Mouse (Mus musculus): ENCODE data around the gene Ninj2. TPM values are rescaled to one million over a fixed set of nuclear protein-coding genes. Genes with fewer than 3 reads are reported as not detected.

The Ninj2 gene
- polyA plus RNA-seq, 1 experiment from 2014 or later = not detected

- no peak overlapping the region for H3K4me3 ChIP-seq
- ATAC-seq (ENCODE audit: low FRiP score, low read depth) = no peak
- no peak overlapping the region for H3K27ac ChIP-seq (replicated peaks)
- H3K27me3 ChIP-seq = no peaks in the 10 kb centered on the region
- 83% methylated on average over 8 of the region's 8 CpGs for WGBS
- H3K4me2 ChIP-seq = no peak overlapping the region
- H3K9ac ChIP-seq = no peak overlapping the region
- H3K36me3 ChIP-seq = no peaks in the 10 kb centered on the region
- H3K9me3 ChIP-seq = no peaks in the 10 kb centered on the region
- no peaks in the 10 kb centered on the region for H3K4me1 ChIP-seq (replicated peaks)
These were observed 79.3 kb downstream of the Ninj2 start for GRCm38 (mm10) chr6:120172294-120173017.

GRCm38 (mm10) chr6:120174028-120174601, 81.0 kb downstream of the Ninj2 start:
- WGBS = 76% methylated on average over 6 of the region's 6 CpGs
- H3K4me2 ChIP-seq = no peak overlapping the region
- H3K9ac ChIP-seq = no peak overlapping the region
- no peak overlapping the region for H3K4me3 ChIP-seq
- H3K27ac ChIP-seq (replicated peaks) = no peak overlapping the region
- H3K9me3 ChIP-seq = no peaks in the 10 kb centered on the region
- ATAC-seq (ENCODE audit: low FRiP score, low read depth) = no peak
- H3K4me1 ChIP-seq (replicated peaks) = no peaks in the 10 kb centered on the region
- no peaks in the 10 kb centered on the region for H3K27me3 ChIP-seq
- H3K36me3 ChIP-seq = no peaks in the 10 kb centered on the region

DNA sequence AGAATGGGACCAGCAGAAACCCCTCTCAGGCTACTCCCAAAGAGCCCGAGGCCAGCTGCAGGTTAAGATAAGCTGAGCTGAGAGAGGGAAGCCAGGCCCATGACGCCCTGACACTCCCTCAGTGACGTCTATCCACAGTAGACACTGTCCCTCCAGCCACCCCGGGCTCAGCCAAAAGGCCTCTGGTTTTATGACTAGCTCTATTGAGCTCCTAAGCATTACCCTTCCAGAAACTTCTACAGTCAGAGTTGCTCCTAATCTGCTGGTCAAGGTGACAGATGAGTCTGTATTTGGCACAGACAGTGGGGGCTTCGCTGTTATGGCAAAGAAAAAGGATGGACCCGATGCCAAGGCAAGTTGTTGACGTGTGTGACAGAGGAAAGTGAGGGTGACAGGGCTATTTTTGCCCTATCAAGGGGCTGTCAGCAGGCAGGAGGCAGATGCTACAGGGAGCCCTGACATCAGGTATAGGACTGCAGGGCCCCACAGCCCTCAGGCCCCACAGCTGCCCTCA, 81.5 kb downstream of the Ninj2 start:
- Histone ChIP-seq H3K27me3 (no peaks in the 10 kb centered on the region), H3K9ac (no peak overlapping the region), H3K4me2 (no peak overlapping the region), H3K27ac (replicated peaks) (no peak overlapping the region), H3K4me1 (replicated peaks) (no peaks in the 10 kb centered on the region), H3K4me3 (no peak overlapping the region), H3K9me3 (no peaks in the 10 kb centered on the region), H3K36me3 (no peaks in the 10 kb centered on the region)
- WGBS = 75% methylated on average over 7 of the region's 7 CpGs
- no peak for ATAC-seq (ENCODE audit: low FRiP score, low read depth)

DNA sequence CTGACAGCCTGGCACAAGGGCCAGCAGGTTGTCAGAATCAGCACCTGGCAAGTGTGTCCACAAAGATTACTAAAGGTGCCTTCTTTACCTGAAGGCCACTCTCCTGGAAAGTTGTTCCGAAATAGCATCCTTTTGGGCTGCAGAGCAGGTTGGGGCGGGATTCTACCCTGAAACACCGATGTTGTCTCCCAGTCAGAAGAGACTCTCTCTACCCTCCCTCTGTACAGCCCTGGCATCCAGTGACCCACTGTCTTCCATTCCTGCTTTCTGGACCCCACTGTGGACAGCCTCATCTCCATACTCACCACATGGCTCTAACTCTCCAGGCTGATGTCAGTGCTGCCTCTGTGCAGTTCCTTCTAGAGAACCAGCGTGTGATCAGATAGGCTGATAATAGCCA, 82.5 kb downstream of the Ninj2 start:
- Histone ChIP-seq H3K27me3 (no peaks in the 10 kb centered on the region), H3K9me3 (no peaks in the 10 kb centered on the region), H3K4me2 (no peak overlapping the region), H3K36me3 (no peaks in the 10 kb centered on the region), H3K27ac (replicated peaks) (no peak overlapping the region), H3K9ac (no peak overlapping the region), H3K4me3 (no peak overlapping the region), H3K4me1 (replicated peaks) (no peaks in the 10 kb centered on the region)
- 94% methylated on average over 4 of the region's 4 CpGs for WGBS
- no peak for ATAC-seq (ENCODE audit: low FRiP score, low read depth)

- 92% methylated on average over 6 of the region's 6 CpGs for WGBS
- Histone ChIP-seq H3K27me3 (no peaks in the 10 kb centered on the region), H3K4me2 (no peak overlapping the region), H3K4me3 (no peak overlapping the region), H3K36me3 (no peaks in the 10 kb centered on the region), H3K4me1 (replicated peaks) (no peaks in the 10 kb centered on the region), H3K9ac (no peak overlapping the region), H3K9me3 (no peaks in the 10 kb centered on the region), H3K27ac (replicated peaks) (no peak overlapping the region)
- no peak for ATAC-seq (ENCODE audit: low FRiP score, low read depth)
These were observed 86.0 kb downstream of the Ninj2 start for GRCm38 (mm10) chr6:120179044-120179755.

DNA sequence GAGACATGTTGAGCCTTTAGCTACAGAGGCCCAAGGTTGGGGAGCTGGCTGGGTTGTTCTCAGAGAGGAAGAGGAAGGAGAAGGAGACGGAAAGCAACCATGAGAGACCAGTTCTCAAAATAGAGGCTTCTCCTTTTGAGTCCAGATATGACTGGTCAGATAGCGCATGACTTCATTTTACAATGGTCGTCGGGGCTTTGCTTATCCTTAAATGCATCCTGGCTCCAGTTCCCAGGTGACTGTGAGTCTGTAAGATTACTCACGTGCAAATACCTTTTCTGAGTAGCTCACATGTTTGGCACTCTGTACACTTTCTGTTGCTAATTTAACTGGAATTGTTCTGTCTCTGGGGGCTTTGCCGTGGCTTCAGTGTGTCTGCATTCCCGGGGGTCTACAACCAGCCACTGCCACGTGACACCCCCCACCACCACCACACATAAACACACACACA, 86.6 kb downstream of the Ninj2 start:
- Histone ChIP-seq H3K4me1 (replicated peaks) (no peaks in the 10 kb centered on the region), H3K27ac (replicated peaks) (no peak overlapping the region), H3K9ac (no peak overlapping the region), H3K9me3 (no peaks in the 10 kb centered on the region), H3K27me3 (no peaks in the 10 kb centered on the region), H3K4me2 (no peak overlapping the region), H3K4me3 (no peak overlapping the region), H3K36me3 (no peaks in the 10 kb centered on the region)
- ATAC-seq (ENCODE audit: low FRiP score, low read depth) = no peak
- 80% methylated on average over 8 of the region's 8 CpGs for WGBS

DNA sequence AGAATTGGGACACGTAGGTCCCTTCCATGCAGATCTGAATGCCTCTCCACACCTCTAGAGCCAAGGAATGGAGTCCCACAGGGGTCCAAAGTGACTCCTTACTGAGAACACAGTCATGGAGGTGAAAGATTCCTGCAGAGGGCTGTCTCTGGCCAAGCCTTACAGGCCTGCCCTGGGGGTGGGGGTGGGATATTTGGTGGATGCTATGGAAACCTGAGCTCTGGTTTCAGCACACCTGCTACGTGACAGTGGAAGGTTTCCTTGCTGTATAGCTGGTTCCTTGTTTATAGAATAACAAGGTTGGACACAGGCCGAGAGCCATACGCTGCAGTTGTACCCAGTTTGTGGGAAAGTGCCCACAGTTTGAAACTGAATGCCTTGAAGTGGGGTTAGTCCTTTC, 87.3 kb downstream of the Ninj2 start:
- Histone ChIP-seq H3K4me3 (no peak overlapping the region), H3K27me3 (no peaks in the 10 kb centered on the region), H3K4me2 (no peak overlapping the region), H3K36me3 (no peaks in the 10 kb centered on the region), H3K27ac (replicated peaks) (no peak overlapping the region), H3K9me3 (no peaks in the 10 kb centered on the region), H3K4me1 (replicated peaks) (no peaks in the 10 kb centered on the region), H3K9ac (no peak overlapping the region)
- no peak for ATAC-seq (ENCODE audit: low FRiP score, low read depth)
- 68% methylated on average over 4 of the region's 4 CpGs for WGBS

GRCm38 (mm10) chr6:120182160-120182559, 89.0 kb downstream of the Ninj2 start:
- no peak overlapping the region for H3K4me2 ChIP-seq
- H3K9ac ChIP-seq = no peak overlapping the region
- H3K9me3 ChIP-seq = no peaks in the 10 kb centered on the region
- no peaks in the 10 kb centered on the region for H3K36me3 ChIP-seq
- no peaks in the 10 kb centered on the region for H3K27me3 ChIP-seq
- H3K27ac ChIP-seq (replicated peaks) = no peak overlapping the region
- WGBS = 74% methylated on average over 5 of the region's 5 CpGs
- H3K4me1 ChIP-seq (replicated peaks) = no peaks in the 10 kb centered on the region
- H3K4me3 ChIP-seq = no peak overlapping the region
- no peak for ATAC-seq (ENCODE audit: low FRiP score, low read depth)

- H3K4me3 ChIP-seq = no peak overlapping the region
- no peak overlapping the region for H3K9ac ChIP-seq
- H3K27me3 ChIP-seq = peaks cover 5% of the 10 kb centered on the region
- H3K4me1 ChIP-seq (replicated peaks) = peaks cover 12% of the 10 kb centered on the region
- no peaks in the 10 kb centered on the region for H3K36me3 ChIP-seq
- WGBS = 86% methylated on average over 4 of the region's 4 CpGs
- ATAC-seq (ENCODE audit: low FRiP score, low read depth) = no peak
- no peak overlapping the region for H3K4me2 ChIP-seq
- H3K27ac ChIP-seq (replicated peaks) = no peak overlapping the region
- H3K9me3 ChIP-seq = no peaks in the 10 kb centered on the region
These were observed 90.6 kb downstream of the Ninj2 start for GRCm38 (mm10) chr6:120183771-120184170.

- H3K27ac ChIP-seq (replicated peaks) = no peak overlapping the region
- peaks cover 6% of the 10 kb centered on the region for H3K27me3 ChIP-seq
- ATAC-seq (ENCODE audit: low FRiP score, low read depth) = no peak
- WGBS = 91% methylated on average over 12 of the region's 12 CpGs
- H3K9ac ChIP-seq = no peak overlapping the region
- no peak overlapping the region for H3K4me2 ChIP-seq
- H3K9me3 ChIP-seq = no peaks in the 10 kb centered on the region
- peaks cover 12% of the 10 kb centered on the region for H3K4me1 ChIP-seq (replicated peaks)
- H3K4me3 ChIP-seq = no peak overlapping the region
- H3K36me3 ChIP-seq = no peaks in the 10 kb centered on the region
These were observed 92.0 kb downstream of the Ninj2 start for GRCm38 (mm10) chr6:120185012-120185730.

GRCm38 (mm10) chr6:120185756-120186155, 92.6 kb downstream of the Ninj2 start:
- no peak for ATAC-seq (ENCODE audit: low FRiP score, low read depth)
- Histone ChIP-seq H3K27ac (replicated peaks) (no peak overlapping the region), H3K36me3 (no peaks in the 10 kb centered on the region), H3K9me3 (no peaks in the 10 kb centered on the region), H3K4me2 (no peak overlapping the region), H3K4me3 (no peak overlapping the region), H3K4me1 (replicated peaks) (peaks cover 12% of the 10 kb centered on the region), H3K9ac (no peak overlapping the region), H3K27me3 (peaks cover 6% of the 10 kb centered on the region)
- WGBS = 61% methylated on average over 7 of the region's 7 CpGs

DNA sequence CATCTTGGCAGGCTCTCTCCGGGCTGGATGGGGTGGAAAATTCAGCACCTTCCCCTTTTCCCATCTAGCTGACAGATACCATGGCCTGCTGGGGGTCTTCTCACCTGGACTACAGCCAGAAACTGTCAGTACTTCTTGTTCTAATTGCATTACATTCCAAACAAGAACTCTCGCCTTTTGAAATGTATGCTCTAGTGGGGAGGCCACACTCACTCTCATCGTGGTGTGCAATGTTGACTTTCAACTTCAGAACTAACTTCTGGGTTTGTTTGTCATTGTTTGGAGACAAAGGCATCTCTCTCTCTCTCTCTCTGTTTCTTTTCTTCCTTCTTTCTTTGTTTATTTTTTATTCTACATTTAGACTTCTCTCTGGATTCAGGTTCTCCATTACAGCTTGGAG, 93.4 kb downstream of the Ninj2 start:
- ATAC-seq (ENCODE audit: low FRiP score, low read depth) = no peak

More for the DNA sequence above, 93.4 kb downstream of the Ninj2 start:
- Histone ChIP-seq H3K4me3 (no peak overlapping the region), H3K9me3 (no peaks in the 10 kb centered on the region), H3K36me3 (no peaks in the 10 kb centered on the region), H3K27me3 (peaks cover 6% of the 10 kb centered on the region), H3K9ac (no peak overlapping the region), H3K4me2 (no peak overlapping the region), H3K4me1 (replicated peaks) (peaks cover 12% of the 10 kb centered on the region), H3K27ac (replicated peaks) (no peak overlapping the region)
- 49% methylated on average over 3 of the region's 3 CpGs for WGBS

Measured in hindbrain, embryonic 15.5 days (tissue).